Mouse (Mus musculus): ENCODE results near the gene Gm10591.
"Not testable (repeated sequence)": the region's sequence is repeated elsewhere in the genome, so short reads cannot be mapped to it uniquely, and the experiment has no call there.

Gene Gm10591

DNA sequence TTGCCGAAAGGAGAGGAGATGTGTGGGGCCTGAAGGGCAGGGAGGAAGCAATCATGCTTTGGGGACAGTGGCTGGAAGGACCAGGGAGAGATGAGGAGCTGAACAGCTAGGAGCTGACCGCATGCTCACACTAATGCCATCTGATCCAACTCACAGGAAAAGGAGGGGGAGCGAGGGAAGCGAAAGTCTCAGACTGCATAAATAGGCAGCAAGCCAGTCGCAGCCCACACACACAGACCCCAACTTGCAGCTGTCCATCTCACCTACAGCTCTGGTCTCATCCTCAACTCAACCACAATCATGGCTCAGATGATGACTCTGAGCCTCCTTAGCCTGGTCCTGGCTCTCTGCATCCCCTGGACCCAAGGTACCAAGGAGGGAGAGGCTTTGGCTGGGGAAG lies at the start of gene Gm10591:
Gm10591 (plus strand) TSS at position 301 of the 400 bp plus-strand sequence.
- DNase-seq (ENCODE audit: low read depth): not testable (repeated sequence)

DNA sequence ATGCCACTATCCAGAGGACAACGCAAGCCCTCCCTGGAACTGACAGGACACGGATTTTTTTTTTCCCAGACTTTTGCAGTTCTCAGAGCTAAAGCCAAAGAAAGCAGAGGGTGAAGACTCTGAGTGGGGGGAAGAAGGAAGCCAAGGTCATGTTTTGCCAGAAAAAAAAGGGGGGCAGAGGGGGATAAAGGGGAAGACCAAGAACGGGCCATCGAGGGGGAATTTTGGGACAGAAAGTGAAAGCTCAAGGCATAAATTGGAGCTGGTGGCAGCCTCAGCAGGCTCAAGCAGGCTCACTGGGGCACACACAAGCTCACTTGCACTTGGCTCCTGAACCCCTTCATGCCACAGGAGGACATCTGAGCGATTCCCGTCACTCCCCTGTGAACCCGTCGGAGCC lies 17.4 kb downstream of the Gm10591 start, which contains the start of gene Gm2564:
Gm2564 (plus strand) TSS at position 301 of the 400 bp plus-strand sequence.
- not testable (repeated sequence) for DNase-seq (ENCODE audit: low read depth)

DNA sequence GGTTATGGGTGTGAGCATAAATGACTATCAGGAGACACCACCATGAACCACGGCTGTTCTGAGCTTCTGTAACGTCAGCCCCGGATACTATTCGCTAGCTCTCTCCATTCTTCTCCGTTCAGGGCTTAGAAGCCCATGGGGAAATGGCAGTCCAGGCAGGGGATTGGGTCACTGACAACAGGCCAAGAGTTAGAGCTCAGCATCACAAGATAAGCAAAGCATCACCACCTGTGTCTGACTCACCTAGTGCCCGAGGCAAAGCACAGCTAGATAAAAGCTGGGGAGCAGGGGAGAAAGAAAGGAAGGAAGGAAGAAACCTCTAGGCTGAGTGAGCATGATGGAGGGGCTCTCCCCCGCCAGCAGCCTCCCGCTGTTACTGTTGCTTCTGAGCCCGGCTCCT lies 43.0 kb downstream of the Gm10591 start, which contains the start of gene Ccl27b:
Ccl27b (plus strand) TSS at position 301 of the 400 bp plus-strand sequence.
- not testable (repeated sequence) for DNase-seq (ENCODE audit: low read depth)

DNA sequence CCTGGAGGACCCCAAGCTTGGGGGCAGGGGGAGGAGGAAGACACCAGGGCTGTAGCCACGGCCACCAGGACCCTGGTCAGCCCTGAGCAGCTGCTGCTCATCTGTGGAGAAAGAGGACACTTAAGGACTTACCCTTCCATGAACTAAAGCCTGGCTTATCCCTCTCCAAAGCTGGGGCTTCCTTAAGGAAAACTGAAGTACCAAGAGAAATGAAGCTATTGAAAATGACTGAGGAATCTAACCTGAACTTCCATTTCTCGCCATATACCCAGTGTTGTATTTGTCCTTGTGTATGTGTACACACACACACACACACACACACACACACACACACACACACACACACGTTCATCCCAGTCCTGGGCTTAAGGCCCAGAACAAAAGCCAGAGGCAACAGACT lies 49.8 kb downstream of the Gm10591 start, which contains the start of gene Il11ra2:
Il11ra2 (minus strand) TSS at position 101 of the 400 bp plus-strand sequence.
- not testable (repeated sequence) for DNase-seq (ENCODE audit: low read depth)
